Mouse (Mus musculus): ENCODE measurements around the gene Gm21783.
"Not testable (repeated sequence)": the region's sequence is repeated elsewhere in the genome, so short reads cannot be mapped to it uniquely, and the experiment has no call there.

Gene Gm21783

GRCm38 (mm10) chrY:44981163-44981562 lies at the start of gene Gm21783:
TSS of gene Gm21783 (minus strand) at chrY:44981263.
- not testable (repeated sequence) for DNase-seq (ENCODE audit: low read depth)
